Mouse (Mus musculus) brain, embryonic 18.5 days (tissue): ENCODE data around the gene Srsf10.
A peak's percentile ranks its signal among the peaks of the same experiment; 100 is the strongest.

Source experiments
- DNase-seq: peaks from one replicate; pipeline ENCODE4 v3.0.0-alpha.2; 2012; ENCODE audit warnings: low read depth, low spot score

The Srsf10 gene

DNA sequence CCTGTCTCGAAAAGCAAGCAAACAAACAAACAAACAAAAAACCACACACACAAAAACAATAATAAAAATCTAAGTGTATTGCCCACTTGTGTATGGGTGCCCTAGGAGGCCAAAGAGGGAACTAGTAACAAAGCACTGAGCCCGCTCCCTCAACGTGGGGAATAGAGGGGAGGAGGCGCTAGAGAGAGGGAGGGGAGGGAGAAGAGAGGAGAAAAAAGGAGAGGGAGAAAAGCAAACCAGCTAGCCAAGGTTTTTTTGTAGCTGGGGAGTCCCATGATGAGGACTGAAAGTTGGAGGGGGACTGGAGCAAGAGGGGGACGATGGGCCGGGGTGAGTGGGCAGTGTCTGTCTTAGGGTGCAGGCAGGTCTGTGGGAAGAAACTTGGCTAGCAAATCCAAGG lies 467 bp upstream of the Srsf10 start:
- DNase-seq: no peak

DNA sequence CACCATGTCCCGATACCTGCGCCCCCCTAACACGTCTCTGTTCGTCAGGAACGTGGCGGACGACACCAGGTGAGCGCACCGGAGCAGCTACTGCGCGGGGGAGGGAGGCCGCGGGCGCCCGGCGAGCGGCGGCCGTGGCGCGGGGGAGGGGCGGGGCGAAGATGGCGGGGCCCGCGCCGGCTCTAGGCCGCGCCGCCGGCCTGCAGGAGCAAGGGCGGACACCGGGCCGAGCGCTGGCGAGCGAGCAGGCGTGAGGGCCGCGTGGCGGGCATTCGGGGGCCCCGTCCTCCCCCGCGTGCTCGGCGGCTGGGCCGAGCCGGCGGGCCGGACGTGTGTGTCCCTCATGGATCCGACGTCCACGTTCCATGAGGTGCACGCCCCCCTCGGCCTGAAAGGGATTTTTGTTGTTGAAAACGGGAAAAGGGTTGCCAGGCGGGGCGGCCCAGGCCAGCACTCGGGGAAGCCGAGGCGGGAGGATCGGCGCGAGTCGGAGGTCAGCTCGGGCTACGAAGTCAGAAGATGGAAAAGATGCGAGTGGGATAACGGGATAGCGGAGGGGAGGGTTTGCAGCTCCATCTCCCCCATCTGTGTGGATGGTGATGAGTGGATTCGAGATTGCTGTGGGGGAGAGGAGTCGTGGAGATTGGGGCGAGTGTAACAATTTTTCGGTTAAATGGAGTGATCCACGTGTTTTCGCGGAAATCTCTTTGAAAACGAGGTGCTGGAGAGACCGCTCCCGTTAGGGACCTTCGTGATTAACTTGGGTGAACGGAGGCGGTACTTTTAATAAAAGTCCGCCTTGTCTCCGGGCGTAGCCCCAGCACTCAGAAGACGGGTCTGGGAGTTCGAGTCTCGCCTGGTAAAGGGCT lies 910 bp downstream of the Srsf10 start:
- DNase-seq: no peak

DNA sequence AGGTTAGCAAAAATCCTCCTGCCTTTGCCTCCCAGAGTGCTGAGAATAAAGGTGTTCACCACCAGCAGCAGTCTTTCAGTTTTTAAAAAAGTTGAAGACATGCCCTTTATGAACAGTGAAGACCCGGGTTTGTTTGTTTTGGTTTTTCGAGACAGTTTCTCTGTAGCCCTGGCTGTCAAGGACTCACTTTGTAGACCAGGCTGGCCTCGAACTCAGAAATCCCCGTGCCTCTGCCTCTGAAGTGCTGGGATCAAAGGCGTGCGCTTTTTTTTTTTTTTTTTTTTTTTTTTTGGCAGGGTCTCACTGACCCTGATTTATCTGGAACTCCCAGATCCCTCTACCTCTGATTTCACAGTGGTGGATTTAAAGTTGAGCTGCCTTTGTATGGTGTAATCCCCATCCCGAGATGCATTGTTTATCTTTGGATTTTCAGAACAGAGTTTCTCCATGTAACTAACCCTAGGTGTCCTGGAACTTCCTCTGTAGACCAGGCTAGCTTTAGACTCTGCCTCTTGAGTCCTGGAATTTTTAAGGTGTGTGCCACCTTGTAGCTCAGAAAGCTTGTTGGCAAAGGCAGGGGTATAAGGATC lies 2.1 kb downstream of the Srsf10 start:
- no peak for DNase-seq

DNA sequence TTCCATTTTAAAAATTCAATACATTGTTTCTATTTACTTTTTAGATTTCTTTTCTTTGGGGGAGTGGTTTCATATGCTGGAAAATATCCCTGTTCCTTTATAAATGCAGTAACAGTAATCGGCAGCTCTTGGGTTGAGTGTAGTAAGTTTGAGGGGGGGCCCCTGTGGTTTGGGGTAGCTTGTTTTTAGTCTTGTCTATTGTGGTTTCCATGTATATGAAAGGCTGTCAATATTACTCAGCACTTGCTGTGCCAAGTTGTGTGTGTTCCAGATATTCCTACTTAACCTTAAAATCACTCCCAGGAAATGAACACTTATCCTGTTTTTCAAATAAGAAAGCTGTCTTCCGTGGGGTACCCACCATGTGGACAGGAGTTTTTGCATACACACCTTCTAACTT lies 13.4 kb downstream of the Srsf10 start:
- DNase-seq: no peak

DNA sequence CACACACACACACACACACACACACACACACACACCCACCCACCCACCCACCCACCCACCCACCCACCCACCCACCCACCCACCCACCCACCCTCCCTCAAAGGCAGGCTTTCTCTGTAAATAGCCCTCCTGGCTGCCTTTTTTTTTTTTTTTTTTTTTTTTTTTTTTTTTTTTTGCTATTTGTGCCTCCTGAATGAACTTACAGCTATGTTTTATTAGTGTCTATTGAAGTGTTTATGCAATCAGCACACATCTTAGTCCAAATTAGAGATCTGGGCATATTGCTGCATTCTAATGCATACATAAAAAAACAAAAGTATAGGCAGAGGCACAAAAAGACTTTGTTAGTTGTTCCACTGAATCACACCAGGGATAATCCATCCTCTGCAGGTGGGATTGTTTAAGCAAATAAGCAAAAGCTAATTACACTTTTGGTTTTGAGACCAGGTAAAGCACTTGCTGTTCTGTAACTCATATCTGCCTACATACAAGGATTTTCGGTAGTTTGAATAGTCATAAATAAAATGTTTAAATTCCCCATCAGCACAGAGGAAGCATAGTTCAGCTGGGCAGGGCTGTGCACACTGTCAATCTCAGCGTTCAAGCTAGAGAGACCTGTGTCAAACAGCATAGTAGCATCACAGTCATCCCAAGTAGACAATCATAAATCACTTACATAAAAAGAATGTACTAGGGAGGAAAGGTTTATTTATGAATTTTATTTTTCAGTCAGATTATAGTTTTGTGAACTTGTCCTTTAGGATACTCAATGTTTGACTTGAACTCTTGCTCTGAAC lies 14.9 kb downstream of the Srsf10 start:
- no peak for DNase-seq

DNA sequence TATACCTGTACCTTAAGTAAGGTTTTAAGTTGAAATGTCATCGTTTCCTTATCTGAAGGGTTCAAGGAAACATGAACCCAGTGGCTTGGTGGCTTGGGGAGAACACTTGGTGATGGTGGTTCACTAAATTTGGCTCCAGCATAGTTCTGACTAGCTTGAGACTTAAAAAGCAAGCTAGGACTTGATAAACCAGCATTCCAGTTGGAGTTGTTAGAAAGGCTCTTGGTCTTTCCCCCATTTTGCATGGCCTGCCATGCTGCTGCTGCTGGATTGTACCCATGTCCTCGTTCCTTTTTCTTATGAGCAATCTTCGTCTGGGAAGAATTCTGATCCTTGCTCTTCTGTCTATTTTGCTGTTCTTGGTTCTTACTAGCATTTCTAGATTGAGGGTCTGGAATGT lies 16.5 kb downstream of the Srsf10 start:
- DNase-seq: no peak

DNA sequence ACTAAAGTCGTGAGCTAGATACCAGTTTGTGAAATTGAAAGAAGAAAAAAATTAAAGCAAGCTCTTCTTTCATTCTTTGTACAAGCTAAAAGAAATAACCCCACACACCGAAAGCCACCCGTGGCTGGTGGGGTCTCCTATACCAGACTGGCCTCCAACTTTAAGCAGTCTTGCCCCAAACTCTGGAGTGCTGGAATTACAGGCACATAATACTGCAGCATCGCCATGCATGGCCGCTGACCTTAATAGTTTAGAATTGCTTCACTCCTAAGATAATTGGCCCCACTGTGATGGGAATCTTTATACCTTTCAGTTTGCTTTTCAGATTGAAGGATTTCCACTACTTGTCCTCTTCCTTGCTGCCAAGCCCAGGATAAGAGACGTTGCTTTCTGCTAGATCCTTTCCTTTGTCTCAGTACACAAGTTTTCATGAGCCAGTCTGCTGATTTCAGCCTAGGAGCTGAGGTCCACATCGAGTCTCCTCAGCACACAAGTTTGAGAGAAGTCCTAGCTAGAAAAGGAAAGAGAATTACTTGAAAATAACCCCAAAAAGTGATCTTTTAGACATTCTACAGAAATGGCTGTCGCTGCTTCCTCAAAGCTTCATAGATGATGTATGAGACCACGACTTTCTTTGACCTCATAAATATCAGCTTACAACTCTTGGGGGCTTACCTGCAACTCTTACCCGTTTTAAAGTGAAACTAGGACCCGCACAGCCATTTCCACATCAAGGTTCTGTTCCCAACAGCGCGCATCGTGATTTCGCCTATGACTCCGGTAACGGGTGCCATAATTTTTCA lies 17.2 kb downstream of the Srsf10 start:
- DNase-seq: no peak

DNA sequence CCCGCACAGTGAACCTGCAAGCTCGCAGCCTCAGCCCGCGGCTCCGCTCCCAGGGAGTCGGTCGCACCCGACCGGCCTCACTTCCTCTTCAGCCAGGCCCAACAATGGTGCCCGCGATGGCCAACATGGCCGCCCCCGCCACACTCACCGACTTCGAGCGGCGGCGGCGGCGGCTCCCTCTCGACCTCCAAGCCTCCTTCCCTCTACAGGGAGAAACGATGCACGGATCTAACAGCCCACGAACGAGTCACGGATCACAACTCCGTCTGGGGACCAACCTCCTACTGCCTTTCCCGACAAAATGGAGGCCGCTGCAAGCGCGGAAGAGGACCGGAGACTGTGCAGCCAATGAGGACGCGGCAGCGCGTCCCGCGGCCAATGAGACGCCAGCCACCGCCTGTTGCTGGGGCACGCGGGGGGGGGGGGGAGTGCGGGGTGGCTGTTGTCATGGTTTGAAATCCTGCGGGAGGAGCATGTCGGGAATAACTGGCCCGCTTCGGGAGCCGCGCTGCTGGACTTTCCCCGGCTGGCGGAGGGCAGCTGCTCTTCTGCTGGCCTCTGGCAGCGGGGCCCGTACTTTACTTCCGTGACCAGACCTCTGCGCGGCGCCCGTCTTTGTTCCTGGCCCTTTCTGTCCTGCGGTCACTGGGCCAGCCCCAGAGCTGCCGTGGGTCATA lies 18.1 kb downstream of the Srsf10 start, which contains the start of gene Pnrc2:
TSS of gene Pnrc2 (minus strand) at position 325 of the 677 bp plus-strand sequence.
- DNase-seq: peak; percentile 89

DNA sequence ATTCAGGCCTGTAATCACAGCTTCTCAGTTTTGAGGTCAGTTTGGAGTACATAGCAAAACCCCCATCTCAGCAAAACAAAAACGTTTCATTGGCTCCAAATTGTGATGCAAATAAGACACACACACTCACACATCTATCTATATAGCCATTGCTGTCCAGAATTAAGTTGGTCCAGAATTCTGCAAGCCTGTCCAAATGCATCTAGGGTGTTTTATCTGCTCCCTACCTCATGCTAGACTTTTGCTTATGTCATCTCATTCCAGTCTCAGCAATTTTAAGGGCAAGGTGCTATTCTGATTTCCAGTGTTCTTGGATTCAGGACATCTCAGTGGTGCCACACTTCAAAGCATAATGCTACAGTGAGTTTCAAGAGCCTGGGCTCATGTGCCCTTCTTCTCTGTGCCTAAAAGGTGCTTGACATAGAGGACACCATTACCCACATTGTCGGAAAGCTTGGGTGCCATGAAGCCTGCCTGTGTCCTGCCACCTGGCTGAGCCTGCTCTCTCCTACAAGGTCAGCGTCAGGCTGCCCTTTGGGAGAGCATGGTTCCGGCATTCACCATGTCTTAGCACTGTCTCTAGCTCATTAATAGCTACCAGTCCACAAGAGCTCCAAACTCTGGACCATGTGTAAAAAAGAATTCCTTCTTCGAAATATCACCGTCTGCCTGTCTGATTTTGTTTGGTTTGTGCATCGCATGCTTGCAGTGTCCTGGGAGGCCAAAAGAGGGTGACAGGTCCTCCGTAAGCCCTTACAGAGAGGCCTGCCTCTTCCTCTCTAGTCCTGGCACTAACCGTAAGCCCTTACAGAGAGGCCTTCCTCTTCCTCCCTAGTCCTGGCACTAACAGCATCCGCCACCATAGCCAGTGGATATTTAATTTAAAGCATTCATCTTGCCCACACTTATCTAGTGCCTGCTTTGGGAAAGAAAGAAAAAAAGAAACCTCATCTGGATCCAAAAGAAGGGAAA lies 19.3 kb downstream of the Srsf10 start:
- no peak for DNase-seq

DNA sequence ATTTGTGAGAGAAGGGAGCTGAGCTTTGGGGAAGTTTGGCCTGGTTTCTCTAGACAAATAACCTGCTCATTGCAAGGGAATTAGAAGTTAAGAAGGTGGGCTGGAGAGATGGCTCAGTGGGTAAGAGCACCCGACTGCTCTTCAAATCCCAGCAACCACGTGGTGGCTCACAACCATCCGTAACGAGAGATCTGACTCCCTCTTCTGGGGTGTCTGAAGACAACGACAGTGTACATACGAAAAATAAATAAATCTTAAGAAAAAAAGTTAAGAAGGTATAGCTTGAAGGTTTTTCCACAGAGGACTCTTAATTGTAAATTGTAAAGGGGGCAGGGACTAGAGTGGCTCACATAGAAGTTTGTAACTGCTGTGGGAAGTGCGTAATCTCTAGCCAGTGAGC lies 20.0 kb downstream of the Srsf10 start:
- no peak for DNase-seq

DNA sequence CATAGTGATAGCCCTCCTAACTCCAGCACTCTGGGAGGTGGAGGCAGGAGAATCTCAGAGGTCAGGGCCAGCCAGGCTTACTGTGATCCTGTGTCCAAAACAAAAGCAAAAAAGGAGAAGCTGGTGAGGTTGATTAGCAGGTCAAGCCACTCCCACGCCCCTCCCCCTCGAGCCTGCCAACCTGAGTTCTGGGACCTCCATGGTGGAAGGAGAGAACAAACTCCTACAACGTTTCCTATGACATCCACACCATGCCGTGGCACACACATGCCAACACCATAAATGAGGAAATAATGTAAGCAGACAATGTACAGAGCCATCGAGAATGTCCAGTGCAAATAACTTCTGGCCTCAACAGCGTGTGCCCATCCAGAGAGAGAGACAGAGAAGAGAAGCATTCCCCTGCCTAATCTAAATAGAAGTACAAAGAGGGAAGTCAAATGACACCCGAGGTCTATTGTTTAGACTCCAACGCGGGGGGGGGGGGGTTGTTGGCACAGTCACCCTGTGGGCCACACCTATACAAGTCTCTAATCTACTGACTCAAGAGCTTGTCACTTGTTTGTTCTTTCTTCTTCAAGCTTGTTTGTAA lies 20.5 kb downstream of the Srsf10 start:
- no peak for DNase-seq

DNA sequence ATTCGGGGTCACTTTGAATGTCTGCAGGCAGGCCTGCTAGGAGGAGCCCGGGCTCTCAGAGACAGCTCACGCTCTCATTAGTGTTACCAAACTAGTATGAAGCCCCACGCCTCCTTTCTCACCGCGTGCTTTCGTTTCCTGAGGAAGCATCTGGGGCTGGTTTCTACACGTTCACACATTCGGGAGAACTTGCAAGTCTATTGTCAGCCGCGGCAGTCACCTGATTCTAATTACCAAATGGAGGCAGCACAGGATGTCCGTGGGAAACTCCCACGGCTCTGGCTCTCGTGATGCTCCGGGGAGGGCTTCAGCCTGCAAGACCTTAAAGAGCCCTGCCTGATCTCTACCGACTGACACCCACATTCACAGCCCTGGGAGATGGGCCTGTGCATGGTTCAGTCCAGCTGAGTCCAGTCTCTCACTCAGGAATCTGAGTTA lies 21.1 kb downstream of the Srsf10 start:
- DNase-seq: no peak

DNA sequence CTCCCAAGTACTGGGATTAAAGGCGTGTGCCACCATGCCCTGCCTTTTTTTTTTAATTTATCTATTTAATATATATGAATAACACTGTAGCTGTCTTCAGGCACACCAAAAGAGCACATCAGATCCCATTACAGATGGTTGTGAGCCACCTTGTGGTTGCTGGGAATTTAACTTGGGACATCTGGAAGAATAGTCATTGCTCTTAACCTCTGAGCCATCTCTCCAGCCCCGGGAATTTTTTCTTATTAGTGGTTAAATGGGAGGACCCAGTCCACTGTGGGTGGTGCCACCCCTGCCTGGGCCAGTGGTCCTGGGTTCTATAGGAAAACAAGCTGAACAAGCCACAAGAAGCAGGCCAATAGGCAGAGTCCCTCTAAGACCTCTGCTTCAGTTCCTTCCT lies 22.2 kb downstream of the Srsf10 start:
- DNase-seq: no peak

DNA sequence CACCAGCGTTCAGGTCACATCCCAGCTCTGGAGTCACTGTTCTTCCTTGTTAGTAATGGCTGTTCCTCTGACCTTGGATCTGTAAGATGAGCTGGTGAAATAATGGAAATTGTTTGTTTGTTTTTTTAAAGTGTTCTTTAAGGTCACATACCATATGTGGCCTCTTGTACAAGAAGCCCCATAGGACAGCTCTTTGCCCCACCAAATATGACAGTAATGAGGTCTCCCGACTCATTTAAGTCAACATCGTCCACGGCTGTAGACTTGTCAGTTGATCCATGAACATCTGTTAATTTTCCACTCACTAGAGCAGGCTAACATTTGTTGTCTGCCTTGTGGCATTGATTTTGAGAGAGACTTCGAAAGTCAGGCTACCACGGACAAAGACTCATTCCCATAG lies 23.5 kb downstream of the Srsf10 start:
- DNase-seq: no peak

DNA sequence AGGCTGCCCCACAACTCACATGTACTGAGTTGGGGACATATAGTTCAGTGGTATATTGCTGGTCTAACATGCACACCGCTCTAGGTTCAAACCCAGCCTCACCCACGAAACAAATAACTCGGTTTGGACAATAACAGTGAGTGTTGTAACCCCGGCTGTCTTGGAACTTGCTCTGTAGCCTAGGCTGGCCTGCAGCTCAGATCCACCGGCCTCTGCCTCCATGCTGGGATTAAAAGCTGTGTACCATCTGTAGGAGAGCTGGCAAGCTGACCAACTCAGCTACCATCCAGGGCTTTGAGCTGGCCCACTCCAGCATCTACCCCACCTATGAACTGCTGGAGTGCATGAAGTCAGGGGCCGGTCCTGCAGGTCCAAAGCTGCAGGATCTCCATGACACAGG lies 24.5 kb downstream of the Srsf10 start:
- no peak for DNase-seq

DNA sequence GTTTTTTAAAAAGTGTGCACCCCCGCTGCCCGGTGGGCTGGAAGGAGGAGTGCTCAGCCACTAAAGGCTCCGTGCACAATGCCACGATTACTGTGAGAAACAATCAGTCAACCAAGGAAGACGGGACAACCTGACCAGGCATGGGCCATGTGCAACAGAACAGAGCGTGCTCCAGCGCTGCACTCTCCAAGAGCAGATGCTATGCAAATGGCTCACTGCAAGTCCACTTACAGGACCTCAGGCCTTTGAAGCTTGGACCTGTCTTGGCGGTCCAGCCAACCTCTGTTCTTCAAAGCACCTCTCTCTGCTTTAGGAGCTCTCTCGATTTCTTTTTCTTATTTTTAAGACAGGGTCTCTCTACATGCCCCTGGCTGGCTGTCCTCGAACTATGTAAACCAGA lies 25.0 kb downstream of the Srsf10 start:
- DNase-seq: no peak

DNA sequence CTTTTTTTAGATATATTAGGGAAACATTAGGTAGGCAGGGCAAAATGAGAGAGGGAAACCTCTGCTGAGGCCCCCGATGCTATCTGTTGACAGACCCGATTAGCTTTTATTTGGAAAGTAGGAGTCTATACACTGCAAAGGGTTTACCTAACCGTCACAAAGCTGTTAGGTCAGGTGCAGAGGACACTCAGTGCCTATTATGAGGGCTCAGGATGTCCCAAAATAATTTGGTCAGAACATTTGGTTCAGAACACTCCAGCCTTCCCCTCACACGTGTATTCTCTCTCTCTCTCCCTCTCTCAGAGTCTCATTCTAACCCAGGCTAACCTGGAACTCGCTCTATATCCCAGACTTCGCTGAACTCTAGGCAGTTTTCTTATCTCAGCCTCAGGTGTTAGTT lies 26.5 kb downstream of the Srsf10 start:
- DNase-seq: no peak

DNA sequence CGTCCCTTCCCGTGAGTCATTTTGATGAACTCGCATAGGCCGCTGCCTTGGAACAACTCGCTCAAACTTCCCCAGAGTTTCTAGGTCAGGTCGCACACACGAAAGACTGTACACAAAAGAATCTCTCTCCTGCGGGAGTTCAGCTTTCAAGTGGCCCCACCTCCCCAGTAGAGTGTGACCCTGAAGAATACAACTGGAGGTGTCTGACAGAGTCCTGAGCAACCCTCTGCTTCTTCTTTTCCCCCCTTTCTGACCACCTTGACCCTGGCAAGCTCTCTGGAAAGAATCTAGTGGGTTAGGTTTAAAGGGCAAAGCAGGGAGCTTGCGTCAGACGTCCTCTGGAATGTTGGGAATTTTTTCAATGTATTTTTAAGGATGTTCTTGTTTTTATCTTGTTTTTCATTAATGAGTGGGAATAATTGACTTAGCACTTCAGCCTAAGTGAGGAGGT lies 27.9 kb downstream of the Srsf10 start:
- no peak for DNase-seq

DNA sequence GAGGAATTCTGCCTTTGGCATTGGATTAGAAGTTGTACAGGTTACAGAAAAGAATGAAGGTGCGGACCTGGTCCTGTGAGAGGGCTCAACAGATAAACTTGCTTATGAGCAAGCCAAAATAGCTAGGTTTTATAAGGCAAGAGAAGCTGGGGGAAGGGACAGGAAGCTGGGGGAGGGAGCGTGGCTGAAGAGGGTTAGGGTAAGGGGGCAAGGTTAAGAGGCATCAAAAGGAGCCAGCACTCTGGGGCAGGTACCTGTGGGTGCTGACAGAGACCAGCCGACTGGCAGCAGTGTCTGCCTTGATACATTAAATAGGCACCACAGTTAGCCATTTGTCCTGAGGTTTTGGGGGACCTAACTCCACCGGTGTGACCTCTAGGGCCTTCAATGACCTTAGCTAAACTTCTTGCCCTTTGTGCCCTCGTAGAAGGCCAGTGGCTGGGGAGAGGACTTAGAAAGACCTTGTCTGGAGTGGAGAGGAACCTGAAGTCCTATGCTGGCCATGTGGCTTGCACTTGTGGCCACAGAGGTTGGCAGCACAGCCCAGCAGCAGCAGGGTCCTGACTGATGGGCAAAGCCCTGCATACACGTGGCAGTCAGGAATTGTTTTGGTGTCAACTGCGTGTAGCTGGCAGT lies 28.5 kb downstream of the Srsf10 start:
- no peak for DNase-seq
